Comparison of ENCODE assay signal across 8 mouse cellular contexts in genomic region chr5:75151146-75151900, GRCm38 (mm10). TPM values are rescaled to one million over a fixed set of nuclear protein-coding genes. Genes with fewer than 3 reads are reported as not detected.
DNase-seq lines count a peak whose midpoint lies in the region; ATAC-seq and TF ChIP-seq lines count a peak whose summit lies in the region.

No protein-coding gene starts in this region.

- H3K4me3 ChIP-seq in MEL (ENCODE audit: control insufficient read depth in 1 of 2, insufficient read depth in 1 of 2, low read depth in 2 of 2, low read length in 2 of 2), result no peak overlapping the region
- peak overlapping the region; percentile 80 for H3K4me3 ChIP-seq in embryonic facial prominence, embryonic 10.5 days
- peak overlapping the region; percentile 55 for H3K4me3 ChIP-seq in lung, embryonic 15.5 days

- peak overlapping the region; percentile 57 for H3K4me2 ChIP-seq in lung, embryonic 15.5 days

- TF ChIP-seq RAD21 in MEL (IDR thresholded peaks at IDR 0.05; ENCODE audit: low read depth, low read length), result no peak; the same call in 1 of the 2 replicates

- no peak for TF ChIP-seq EP300 in MEL (IDR thresholded peaks at IDR 0.05; ENCODE audit: low read depth in 1 of 2, low read length in 2 of 2)

- peak; percentile 57 for DNase-seq in CD4-positive, CD25-positive, alpha-beta regulatory T cell, adult 2 months (ENCODE audit: low read depth, low spot score)
- no peak for DNase-seq in MEL (ENCODE audit: low read depth, low spot score)
- peak; percentile 91 for DNase-seq in embryonic facial prominence, embryonic 10.5 days (ENCODE audit: low spot score)
- peak; percentile 64 to 81 for DNase-seq in heart, adult 9 months (ENCODE audit: low spot score in 2 of 2)
- DNase-seq in kidney, adult 8-10 months, result peak; percentile 25 to 49
- DNase-seq in right cerebral cortex, postnatal 14 days, result peak; percentile 74

- no peak for ATAC-seq in lung, embryonic 15.5 days (ENCODE audit: borderline replicate concordance, extremely low read depth, low FRiP score, low TSS enrichment)
- ATAC-seq in inflammation-experienced regulatory T-cells, adult 6 months, result no peak

- no peaks in the 10 kb centered on the region for H3K79me2 ChIP-seq in MEL (ENCODE audit: control insufficient read depth, insufficient read depth, low read length, poor library complexity)

- no peak overlapping the region for H3K9ac ChIP-seq in MEL (ENCODE audit: control insufficient read depth, low read depth, low read length, poor library complexity, severe bottlenecking)
- peak overlapping the region; percentile 19; the same call in 1 of the 2 replicates for H3K9ac ChIP-seq in lung, embryonic 15.5 days

- no peaks in the 10 kb centered on the region for H3K9me3 ChIP-seq in MEL (replicated peaks; ENCODE audit: insufficient read depth, low read length)
- no peaks in the 10 kb centered on the region for H3K9me3 ChIP-seq in embryonic facial prominence, embryonic 10.5 days
- no peaks in the 10 kb centered on the region for H3K9me3 ChIP-seq in lung, embryonic 15.5 days

- TF ChIP-seq POLR2A in MEL (IDR thresholded peaks at IDR 0.05; ENCODE audit: control insufficient read depth in 1 of 2, insufficient read depth in 1 of 2, low read depth in 1 of 2, low read length in 2 of 2, poor library complexity in 1 of 2), result no peak

- TF ChIP-seq CTCF in MEL (IDR thresholded peaks at IDR 0.05 in 2 of 3, conservative IDR thresholded peaks at IDR 0.05 in 1 of 3; ENCODE audit: control insufficient read depth in 1 of 3, insufficient read depth in 1 of 3, low read depth in 2 of 3, low read length in 3 of 3, poor library complexity in 1 of 3, severe bottlenecking in 1 of 3), result 0 out of 6 replicates have a peak, but pooled peaks of 2 of the 3 experiments have one; percentile 11 to 19

- H3K4me1 ChIP-seq in MEL (ENCODE audit: control insufficient read depth in 1 of 2, insufficient read depth in 2 of 2, low read length in 2 of 2), result peaks cover 1 to 3% of the 10 kb centered on the region in 2 experiments; a peak in 2 of 4 replicates
- H3K4me1 ChIP-seq in embryonic facial prominence, embryonic 10.5 days, result peaks cover 68% of the 10 kb centered on the region
- H3K4me1 ChIP-seq in lung, embryonic 15.5 days, result peaks cover 20% of the 10 kb centered on the region

- H3K27me3 ChIP-seq in MEL (ENCODE audit: control insufficient read depth in 1 of 2, insufficient read depth in 2 of 2, low read length in 2 of 2), result no peaks in the 10 kb centered on the region; a peak in 1 of 4 replicates
- H3K27me3 ChIP-seq in embryonic facial prominence, embryonic 10.5 days (replicated peaks; ENCODE audit: low read depth, poor library complexity, severe bottlenecking), result peaks cover 94% of the 10 kb centered on the region
- H3K27me3 ChIP-seq in lung, embryonic 15.5 days, result peaks cover 77% of the 10 kb centered on the region

- H3K36me3 ChIP-seq in MEL (ENCODE audit: control insufficient read depth in 1 of 2, insufficient read depth in 2 of 2, low read length in 2 of 2), result peaks cover 0 to 4% of the 10 kb centered on the region in 2 experiments; a peak in 2 of 4 replicates
- H3K36me3 ChIP-seq in embryonic facial prominence, embryonic 10.5 days (replicated peaks), result no peaks in the 10 kb centered on the region
- no peaks in the 10 kb centered on the region for H3K36me3 ChIP-seq in lung, embryonic 15.5 days

- WGBS in embryonic facial prominence, embryonic 10.5 days, result under 1% methylated on average over 35 of the region's 35 CpGs
- WGBS in lung, embryonic 15.5 days, result under 1% methylated on average over 33 of the region's 35 CpGs

- no peak overlapping the region for H3K27ac ChIP-seq in MEL (ENCODE audit: control insufficient read depth, low read depth, low read length)
- H3K27ac ChIP-seq in embryonic facial prominence, embryonic 10.5 days (replicated peaks), result peak overlapping the region; percentile 96
- H3K27ac ChIP-seq in lung, embryonic 15.5 days, result peak overlapping the region; percentile 58

TF ChIP-seq in MEL, 35 proteins besides CTCF, POLR2A, EP300 and RAD21:
- TF ChIP-seq ETS1 (IDR thresholded peaks at IDR 0.05; ENCODE audit: low read depth, low read length) (no peak), E2F4 (IDR thresholded peaks at IDR 0.05; ENCODE audit: borderline replicate concordance, low read depth, low read length) (no peak), MYB (IDR thresholded peaks at IDR 0.05; ENCODE audit: low read depth, low read length) (no peak), USF1 (IDR thresholded peaks at IDR 0.05; ENCODE audit: low read depth, low read length) (no peak), JUND (IDR thresholded peaks at IDR 0.05; ENCODE audit: low read depth, low read length) (no peak), TBP (IDR thresholded peaks at IDR 0.05; ENCODE audit: low read depth, low read length) (no peak)
TF ChIP-seq in MEL: peak in this region for 0.

RNA-seq across cellular contexts. Expression of gene Pdgfra, which starts 0.8 kb away (rescaled TPM):
- not detected in 2 replicates for total RNA-seq in MEL (2012; rRNA removed)
- polyA plus RNA-seq in MEL (2012; ENCODE audit: insufficient read depth in 1 of 2, insufficient read length in 2 of 2, low read depth in 1 of 2, low replicate concordance in 2 of 2, missing spikeins in 1 of 2), result under 1 TPM in 1 of 2 experiments, not detected in 1; 0.07 TPM
- polyA plus RNA-seq in embryonic facial prominence, embryonic 10.5 days (2016; fragmentation: Nextera tagmentation; extraction: Ambion mirVana), result 44.2 and 56.6 TPM in 2 replicates
- 39.5 and 43.6 TPM in 2 replicates for polyA plus RNA-seq in lung, embryonic 15.5 days (2015; fragmentation: Nextera tagmentation; extraction: Ambion mirVana)
- polyA plus RNA-seq in inflammation-experienced regulatory T-cells, adult 6 months (2017; shearing (Covaris generic)), result not detected

Comparison
In these comparisons a context has a peak if more than half of its experiments do, and no peak if none do; other contexts are left out.
1. H3K4me3 ChIP-seq: peak in embryonic facial prominence, embryonic 10.5 days (single experiment) and lung, embryonic 15.5 days (single experiment); none in MEL (0 of 2).
2. RNA of gene Pdgfra, which starts 0.8 kb away (polyA plus RNA-seq): 44.2 to 56.6 TPM in embryonic facial prominence, embryonic 10.5 days and 39.5 to 43.6 TPM in lung, embryonic 15.5 days; 0.07 TPM in MEL and not detected in inflammation-experienced regulatory T-cells, adult 6 months; every median in the first group is over 10 times any median in the second.